ENCODE assay signal across 8 mouse cellular contexts in genomic region chr16:8514180-8514579, GRCm38 (mm10). TPM values are rescaled to one million over a fixed set of nuclear protein-coding genes. Genes with fewer than 3 reads are reported as not detected.
A peak's percentile ranks its signal among the peaks of the same experiment; 100 is the strongest.
DNase-seq lines count a peak whose midpoint lies in the region; ATAC-seq lines count a peak whose summit lies in the region.

No protein-coding gene starts in this region.

- H3K27me3 ChIP-seq in heart, embryonic 12.5 days (replicated peaks): no peaks in the 10 kb centered on the region
- no peaks in the 10 kb centered on the region for H3K27me3 ChIP-seq in kidney, embryonic 15.5 days

- peak overlapping the region; percentile 40; the same call in 1 of the 2 replicates for H3K27ac ChIP-seq in heart, embryonic 12.5 days (ENCODE audit: poor library complexity, severe bottlenecking)
- H3K27ac ChIP-seq in kidney, embryonic 15.5 days: no peak overlapping the region

- no peaks in the 10 kb centered on the region for H3K9me3 ChIP-seq in heart, embryonic 12.5 days (replicated peaks)
- no peaks in the 10 kb centered on the region for H3K9me3 ChIP-seq in kidney, embryonic 15.5 days (replicated peaks)

- H3K36me3 ChIP-seq in heart, embryonic 12.5 days: peaks cover 9% of the 10 kb centered on the region; the same call in 1 of the 2 replicates
- H3K36me3 ChIP-seq in kidney, embryonic 15.5 days: no peaks in the 10 kb centered on the region

- DNase-seq in heart, adult 11 months: peak; percentile 94
- DNase-seq in heart, postnatal 36 days: no peak
- DNase-seq in cerebellum, postnatal 10 days: peak; percentile 81 to 84
- peak; percentile 17 for DNase-seq in lung, postnatal 36 days
- no peak for DNase-seq in spleen, adult 18-20 months
- no peak for DNase-seq in spleen, postnatal 4 days (ENCODE audit: low spot score in 2 of 2)

- peak overlapping the region; percentile 81 for H3K4me2 ChIP-seq in heart, embryonic 12.5 days
- H3K4me2 ChIP-seq in kidney, embryonic 15.5 days: peak overlapping the region; percentile 85

- peak overlapping the region; percentile 58 for H3K4me3 ChIP-seq in heart, embryonic 12.5 days
- H3K4me3 ChIP-seq in kidney, embryonic 15.5 days (replicated peaks): peak overlapping the region; percentile 68

- ATAC-seq in heart, embryonic 12.5 days (ENCODE audit: insufficient number of reproducible peaks, low FRiP score): peak; percentile 65
- no peak for ATAC-seq in kidney, embryonic 15.5 days (replicated peaks; ENCODE audit: low FRiP score)

- 10% methylated on average over 4 of the region's 4 CpGs for WGBS in heart, embryonic 12.5 days
- WGBS in kidney, embryonic 15.5 days: 24% methylated on average over 4 of the region's 4 CpGs

- H3K4me1 ChIP-seq in heart, embryonic 12.5 days (replicated peaks): peaks cover 33% of the 10 kb centered on the region
- H3K4me1 ChIP-seq in kidney, embryonic 15.5 days: peaks cover 21% of the 10 kb centered on the region

- H3K9ac ChIP-seq in heart, embryonic 12.5 days: no peak overlapping the region
- peak overlapping the region; percentile 52 for H3K9ac ChIP-seq in kidney, embryonic 15.5 days

- intact Hi-C loops in heart, postnatal 36 days (cut with DNase I): no loop called here

RNA-seq across cellular contexts. Expression of gene Abat, which starts 1.0 kb away (rescaled TPM):
- 1 to 10 TPM; 3.9 to 4.7 TPM for total RNA-seq in heart, postnatal 36 days (2021)
- polyA plus RNA-seq in heart, embryonic 12.5 days (2016; fragmentation: Nextera tagmentation; extraction: Ambion mirVana): 50.7 and 54.9 TPM in 2 replicates
- polyA plus RNA-seq in kidney, embryonic 15.5 days (2015; fragmentation: Nextera tagmentation; extraction: Ambion mirVana): 40.4 and 41.4 TPM in 2 replicates

RNA-seq across cellular contexts. Expression of gene Mettl22, which starts 43.6 kb away (rescaled TPM):
- 10 to 100 TPM; 30.5 to 33.8 TPM for total RNA-seq in heart, postnatal 36 days (2021)
- 35.2 and 35.6 TPM in 2 replicates for polyA plus RNA-seq in heart, embryonic 12.5 days (2016; fragmentation: Nextera tagmentation; extraction: Ambion mirVana)
- 15.4 and 19.4 TPM in 2 replicates for polyA plus RNA-seq in kidney, embryonic 15.5 days (2015; fragmentation: Nextera tagmentation; extraction: Ambion mirVana)

Comparison
In these comparisons a context has a peak if more than half of its experiments do, and no peak if none do; other contexts are left out.
1. DNase-seq: peak in heart, adult 11 months (single experiment), cerebellum, postnatal 10 days (2 of 2) and lung, postnatal 36 days (single experiment); none in heart, postnatal 36 days (0 of 2), spleen, adult 18-20 months (0 of 2) and spleen, postnatal 4 days (0 of 2).